Mouse (Mus musculus) intestine, postnatal 0 days (tissue): ENCODE data around the gene Cdc14a. TPM values are rescaled to one million over a fixed set of nuclear protein-coding genes. Genes with fewer than 3 reads are reported as not detected.

ENCODE experiments used
- ATAC-seq: fragments of 200-750 bp; cut with Nextera tagmentation; 2 replicates; pipeline ENCODE4 v1.8.0; 2017; ENCODE audit warnings: mild to moderate bottlenecking, moderate TSS enrichment, moderate library complexity
- H3K27ac ChIP-seq: fragments of 300-500 bp; sonication (generic); 2 replicates; pipeline ENCODE4 v1.5.1; 2014; ENCODE audit warnings: mild to moderate bottlenecking, low read depth, low read length, moderate library complexity
- H3K27me3 ChIP-seq: fragments of 300-500 bp; sonication (generic); replicated peaks from 2 replicates; pipeline ENCODE4 v1.6.1; 2014; ENCODE audit warnings: low read length, mixed read lengths; ENCODE audit not compliant: control insufficient read depth, insufficient read depth
- H3K36me3 ChIP-seq: fragments of 300-500 bp; sonication (generic); 2 replicates; pipeline ENCODE4 v1.6.1; 2014; ENCODE audit warnings: mild to moderate bottlenecking, moderate library complexity; ENCODE audit not compliant: control insufficient read depth, insufficient read depth
- H3K4me1 ChIP-seq: fragments of 300-500 bp; sonication (generic); replicated peaks from 2 replicates; pipeline ENCODE4 v1.6.1; 2014; ENCODE audit warnings: antibody characterized with exemption, low read length, mixed read lengths; ENCODE audit not compliant: control insufficient read depth, insufficient read depth
- H3K4me2 ChIP-seq: fragments of 300-500 bp; sonication (generic); replicated peaks from 2 replicates; pipeline ENCODE4 v1.6.1; 2014; ENCODE audit warnings: low read depth, mild to moderate bottlenecking, moderate library complexity
- H3K4me3 ChIP-seq: fragments of 300-500 bp; sonication (generic); 2 replicates; pipeline ENCODE4 v1.5.1; 2014; ENCODE audit warnings: low read depth, low read length
- H3K9ac ChIP-seq: fragments of 300-500 bp; sonication (generic); 2 replicates; pipeline ENCODE4 v1.6.1; 2014; ENCODE audit warnings: mild to moderate bottlenecking, low read depth, low read length
- H3K9me3 ChIP-seq: fragments of 300-500 bp; sonication (generic); 2 replicates; pipeline ENCODE4 v1.6.1; 2016; ENCODE audit warnings: mixed run types; ENCODE audit not compliant: control insufficient read depth
- CTCF ChIP-seq: sonication (generic); IDR thresholded peaks from 2 replicates; pipeline ENCODE4 v1.5.1; 2016; ENCODE audit warnings: low read depth, mild to moderate bottlenecking, control low read depth, antibody characterized with exemption, moderate library complexity
- WGBS: fragments of 180-500 bp; shearing (Covaris S2); extraction: QIAGEN DNeasy Blood & Tissue Kit; methylation state at CpG from one replicate; pipeline ENCODE4 v1.1.7; 2014; 5-methylcytosine and 5-hydroxymethylcytosine counted together
- polyA plus RNA-seq: library from polyadenylated mRNA; unstranded; fragments of >200 nt; fragmentation: Nextera tagmentation; extraction: Ambion mirVana; gene quantifications from 2 replicates; pipeline ENCODE4 v1.2.1, GENCODE M21; 2015

Cdc14a gene
- polyA plus RNA-seq, 1 experiment from 2014 or later, result 6.6 TPM

DNA sequence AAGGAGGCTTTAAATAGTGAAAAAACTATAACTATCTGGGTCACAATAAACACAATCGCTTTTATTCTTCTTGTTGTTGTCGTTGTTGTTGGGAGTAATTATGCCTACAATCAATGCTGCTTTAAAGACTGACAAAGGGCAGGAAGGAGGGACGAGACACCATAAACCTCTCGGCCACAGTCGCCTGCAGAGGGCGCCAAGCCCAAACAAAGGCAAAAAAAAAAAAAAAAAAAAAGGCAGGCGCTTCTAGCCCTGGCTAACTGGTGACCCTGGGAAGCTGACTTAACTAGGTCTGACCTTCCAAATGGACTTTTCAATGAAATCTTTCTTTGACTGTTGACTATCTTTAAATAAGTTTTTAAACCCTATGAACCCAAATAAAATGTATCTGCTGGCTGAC is 90.6 kb downstream of the Cdc14a start:
- H3K4me3 ChIP-seq, result no peak overlapping the region
- ATAC-seq, result 0 out of 2 replicates have a peak, but pooled peaks have one; percentile 29
- WGBS, result 16% methylated on average over 7 of the region's 7 CpGs
- 0 out of 2 replicates have a peak, but pooled peaks cover 4% of the 10 kb centered on the region for H3K4me1 ChIP-seq
- H3K27ac ChIP-seq, result no peak overlapping the region
- H3K9ac ChIP-seq, result no peak overlapping the region
- peak; percentile 72 for TF ChIP-seq CTCF
- H3K4me2 ChIP-seq, result no peak overlapping the region
- no peaks in the 10 kb centered on the region for H3K27me3 ChIP-seq
- H3K36me3 ChIP-seq, result peaks cover 4% of the 10 kb centered on the region; the same call in 1 of the 2 replicates
- H3K9me3 ChIP-seq, result no peaks in the 10 kb centered on the region

DNA sequence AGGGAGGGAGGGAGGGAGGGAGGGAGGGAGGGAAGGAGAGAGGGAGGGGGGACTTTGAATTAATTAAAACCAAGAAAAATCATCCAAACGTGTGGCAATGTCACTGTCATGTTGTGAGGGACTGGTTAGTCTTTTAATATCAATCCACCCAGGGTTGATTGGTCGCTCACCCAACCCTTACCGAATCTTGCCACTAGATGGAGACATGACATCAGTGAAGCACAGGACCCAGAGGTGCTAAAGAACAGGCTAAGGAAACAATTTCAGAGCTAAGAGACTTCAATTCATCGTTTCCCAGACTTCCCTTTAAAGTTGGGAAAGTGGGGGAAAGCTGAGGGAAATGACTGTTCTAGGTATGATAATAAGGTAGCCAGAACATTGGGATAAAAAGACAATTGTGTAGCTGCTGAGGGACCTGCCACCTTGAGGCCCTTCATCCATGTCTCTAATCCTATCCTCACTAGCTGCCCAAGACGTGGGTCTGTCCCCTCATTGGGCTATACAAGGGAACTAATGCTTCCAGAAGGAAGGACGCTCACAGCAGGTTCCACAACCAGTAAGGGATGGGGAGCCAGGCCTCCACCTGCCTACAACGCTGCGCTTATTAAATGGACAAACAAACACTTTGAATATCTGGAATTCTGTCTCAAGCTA is 91.9 kb downstream of the Cdc14a start:
- 38% methylated on average over 8 of the region's 8 CpGs for WGBS
- H3K27me3 ChIP-seq, result no peaks in the 10 kb centered on the region
- no peak overlapping the region for H3K4me3 ChIP-seq
- TF ChIP-seq CTCF, result peak; percentile 91
- H3K36me3 ChIP-seq, result peaks cover 10% of the 10 kb centered on the region; the same call in 1 of the 2 replicates
- no peak overlapping the region for H3K27ac ChIP-seq
- H3K4me1 ChIP-seq, result 0 out of 2 replicates have a peak, but pooled peaks cover 4% of the 10 kb centered on the region
- H3K9ac ChIP-seq, result no peak overlapping the region
- H3K4me2 ChIP-seq, result no peak overlapping the region
- no peaks in the 10 kb centered on the region for H3K9me3 ChIP-seq
- peak; percentile 60; the same call in 1 of the 2 replicates for ATAC-seq

DNA sequence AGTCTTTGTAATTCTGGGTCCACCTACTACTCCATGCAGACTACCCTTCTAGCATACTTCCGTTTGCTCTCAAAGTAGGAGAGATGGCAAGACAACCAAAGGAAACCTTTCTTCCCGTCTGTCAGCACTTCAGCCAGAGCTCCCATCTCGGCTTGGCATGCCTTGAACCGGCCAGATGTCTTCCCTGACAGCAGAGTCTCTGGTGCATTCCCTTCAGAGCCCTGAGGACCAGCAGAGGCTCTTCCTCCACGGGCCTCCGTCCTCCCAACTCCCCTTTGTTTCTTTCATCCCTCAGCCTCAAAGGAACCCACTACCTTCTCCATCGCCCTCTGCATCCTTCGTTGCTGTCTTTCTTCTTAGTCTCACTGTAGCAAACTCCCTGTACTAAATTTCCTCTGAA is 93.9 kb downstream of the Cdc14a start:
- Histone ChIP-seq H3K9me3 (no peaks in the 10 kb centered on the region), H3K4me1 (0 out of 2 replicates have a peak, but pooled peaks cover 4% of the 10 kb centered on the region), H3K4me2 (no peak overlapping the region), H3K27me3 (no peaks in the 10 kb centered on the region), H3K36me3 (peaks cover 10% of the 10 kb centered on the region; the same call in 1 of the 2 replicates), H3K4me3 (no peak overlapping the region), H3K9ac (no peak overlapping the region), H3K27ac (no peak overlapping the region)
- WGBS, result 85% methylated on average over 8 of the region's 8 CpGs
- no peak for TF ChIP-seq CTCF
- ATAC-seq, result no peak

DNA sequence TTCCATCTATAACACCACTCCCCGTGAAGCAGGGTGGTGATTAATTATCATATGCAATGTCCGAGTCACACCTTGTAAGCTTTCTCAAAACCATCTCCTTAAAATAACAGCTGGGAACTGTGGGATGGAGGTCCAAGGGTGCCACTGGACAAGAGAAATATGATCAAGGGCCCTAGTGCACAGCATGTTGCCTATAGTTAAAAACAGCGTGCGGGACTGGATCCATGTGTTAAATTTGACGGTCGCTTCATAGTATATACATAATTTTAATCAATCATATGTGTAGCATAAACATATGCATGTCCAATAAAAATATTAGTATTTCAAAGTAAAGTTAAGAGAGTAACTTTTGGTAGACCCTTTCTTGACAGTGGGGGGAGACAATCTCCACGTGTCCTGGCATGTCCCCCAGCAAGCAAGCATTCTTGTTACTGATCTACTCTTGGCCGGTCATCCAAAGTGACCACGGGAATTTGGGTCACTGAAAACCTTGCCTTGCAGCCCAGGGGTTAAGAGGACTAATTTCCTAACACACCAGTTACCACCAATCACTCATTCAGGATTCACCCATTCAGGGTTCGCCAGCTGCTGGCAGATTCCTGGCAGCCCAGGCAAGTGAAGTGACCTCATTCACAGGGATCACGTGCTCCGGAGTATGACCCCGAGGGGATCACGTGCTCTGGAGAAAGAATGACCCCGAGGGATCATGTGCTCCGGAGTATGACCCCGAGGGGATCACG is 94.6 kb downstream of the Cdc14a start:
- Histone ChIP-seq H3K4me1 (0 out of 2 replicates have a peak, but pooled peaks cover 4% of the 10 kb centered on the region), H3K4me3 (no peak overlapping the region), H3K27ac (no peak overlapping the region), H3K4me2 (no peak overlapping the region), H3K27me3 (no peaks in the 10 kb centered on the region), H3K9ac (no peak overlapping the region), H3K9me3 (no peaks in the 10 kb centered on the region), H3K36me3 (peaks cover 10% of the 10 kb centered on the region; the same call in 1 of the 2 replicates)
- 81% methylated on average over 18 of the region's 18 CpGs for WGBS
- no peak for TF ChIP-seq CTCF
- no peak for ATAC-seq

DNA sequence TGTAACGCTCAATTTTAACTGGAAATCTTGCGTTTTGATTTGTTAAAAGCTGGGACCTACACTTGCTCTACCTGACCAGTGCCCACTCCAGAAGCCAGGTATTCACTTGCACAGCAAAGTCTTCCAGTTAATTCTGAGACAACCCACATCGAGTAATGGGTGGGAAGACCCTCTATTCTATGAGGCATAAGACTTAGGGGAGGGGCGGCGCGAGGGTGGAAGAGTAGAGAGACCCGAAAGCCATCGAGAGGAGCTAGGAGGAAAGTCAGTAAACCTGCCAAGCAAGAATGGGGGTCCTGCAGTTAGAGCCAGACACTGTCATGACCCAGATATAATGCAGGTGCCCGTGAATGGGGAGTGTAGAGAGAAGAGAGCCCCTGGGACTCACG is 96.2 kb downstream of the Cdc14a start:
- no peaks in the 10 kb centered on the region for H3K4me1 ChIP-seq
- H3K4me3 ChIP-seq, result no peak overlapping the region
- no peaks in the 10 kb centered on the region for H3K9me3 ChIP-seq
- peaks cover 10% of the 10 kb centered on the region; the same call in 1 of the 2 replicates for H3K36me3 ChIP-seq
- WGBS, result 49% methylated on average over 10 of the region's 10 CpGs
- no peak for TF ChIP-seq CTCF
- no peak overlapping the region for H3K9ac ChIP-seq
- H3K27ac ChIP-seq, result no peak overlapping the region
- ATAC-seq, result no peak
- no peaks in the 10 kb centered on the region for H3K27me3 ChIP-seq
- no peak overlapping the region for H3K4me2 ChIP-seq

DNA sequence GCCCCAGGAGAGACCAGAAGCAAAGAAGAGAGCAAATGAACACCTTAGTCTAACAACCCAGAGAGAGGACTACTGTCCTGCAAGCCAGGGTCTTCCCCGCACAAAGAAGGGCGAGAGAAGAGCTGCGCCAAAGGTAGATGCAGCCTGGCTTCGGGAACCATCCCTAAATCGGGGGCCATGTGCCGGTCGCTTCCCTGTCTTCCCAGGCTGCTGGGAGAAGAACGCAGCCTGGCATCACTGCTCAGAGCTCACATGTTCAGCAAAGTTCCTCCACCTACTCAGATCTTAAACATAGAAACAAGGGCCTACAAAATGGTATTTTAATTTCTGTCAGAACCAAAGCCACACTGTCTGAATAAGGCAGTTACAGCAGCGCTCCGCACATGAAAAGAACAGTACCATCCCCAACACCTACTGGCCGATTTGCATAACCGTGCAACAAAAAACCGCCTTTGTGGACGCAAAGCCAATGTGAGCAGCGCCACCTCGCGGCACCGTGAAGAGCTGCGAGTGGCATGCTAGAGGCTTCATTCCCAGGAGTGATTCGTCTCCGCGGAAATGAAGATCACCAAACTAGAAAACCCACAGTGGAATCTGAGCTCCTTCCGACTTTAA is 96.7 kb downstream of the Cdc14a start:
- no peak overlapping the region for H3K27ac ChIP-seq
- no peak for ATAC-seq
- no peaks in the 10 kb centered on the region for H3K9me3 ChIP-seq
- H3K27me3 ChIP-seq, result no peaks in the 10 kb centered on the region
- 11% methylated on average over 23 of the region's 23 CpGs for WGBS
- H3K36me3 ChIP-seq, result peaks cover 10% of the 10 kb centered on the region; the same call in 1 of the 2 replicates
- H3K4me1 ChIP-seq, result no peaks in the 10 kb centered on the region
- no peak overlapping the region for H3K9ac ChIP-seq
- peak; percentile 99 for TF ChIP-seq CTCF
- peak overlapping the region; percentile 37 for H3K4me2 ChIP-seq
- no peak overlapping the region for H3K4me3 ChIP-seq
